Mouse (Mus musculus) brain, embryonic 14.5 days (tissue): ENCODE results near the gene Chaf1a.

Source experiments
- CTCF ChIP-seq: fragments of 200-500 bp; IDR thresholded peaks from 2 replicates; pipeline ENCODE4 v1.5.1; 2012; ENCODE audit warnings: inconsistent platforms, mild to moderate bottlenecking, moderate library complexity, borderline replicate concordance; ENCODE audit not compliant: insufficient read depth, insufficient read length; ENCODE audit errors: extremely low read depth
- POLR2A ChIP-seq: fragments of 200-500 bp; IDR thresholded peaks from 2 replicates; pipeline ENCODE4 v1.6.1; 2012; ENCODE audit warnings: mild to moderate bottlenecking, inconsistent platforms, borderline replicate concordance; ENCODE audit not compliant: poor library complexity, insufficient read depth, insufficient read length, severe bottlenecking; ENCODE audit errors: extremely low read depth

DNA sequence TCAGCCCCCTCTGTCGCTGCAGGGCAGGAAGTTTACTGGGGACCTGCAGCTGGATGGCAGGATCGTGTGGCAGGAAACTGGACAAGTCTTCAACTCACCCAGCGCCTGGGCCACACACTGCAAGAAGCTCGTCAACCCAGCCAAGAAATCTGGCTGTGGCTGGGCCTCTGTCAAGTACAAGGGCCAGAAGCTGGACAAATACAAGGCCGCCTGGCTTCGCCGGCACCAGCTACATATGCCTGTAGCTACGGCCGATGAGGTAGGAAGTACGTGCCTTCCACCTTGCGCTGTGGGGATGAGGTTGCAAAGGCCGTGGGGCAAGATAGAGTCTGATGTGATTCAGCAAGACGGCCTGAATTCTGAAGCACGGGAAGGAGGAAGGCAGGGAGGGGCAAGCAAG lies 30.0 kb upstream of the Chaf1a start:
- TF ChIP-seq CTCF (no peak), POLR2A (no peak)
